Mouse (Mus musculus) urinary bladder, postnatal 36 days (tissue): Measurements from ENCODE around the gene Anxa3.
A peak's percentile ranks its signal among the peaks of the same experiment; 100 is the strongest.

Source experiments
- DNase-seq, 2 experiments: peaks; one replicate each; pipeline ENCODE4 v3.0.0; 2022; ENCODE audit warnings: low spot score in 2 of 2, mixed read lengths in 1 of 2

The Anxa3 gene

DNA sequence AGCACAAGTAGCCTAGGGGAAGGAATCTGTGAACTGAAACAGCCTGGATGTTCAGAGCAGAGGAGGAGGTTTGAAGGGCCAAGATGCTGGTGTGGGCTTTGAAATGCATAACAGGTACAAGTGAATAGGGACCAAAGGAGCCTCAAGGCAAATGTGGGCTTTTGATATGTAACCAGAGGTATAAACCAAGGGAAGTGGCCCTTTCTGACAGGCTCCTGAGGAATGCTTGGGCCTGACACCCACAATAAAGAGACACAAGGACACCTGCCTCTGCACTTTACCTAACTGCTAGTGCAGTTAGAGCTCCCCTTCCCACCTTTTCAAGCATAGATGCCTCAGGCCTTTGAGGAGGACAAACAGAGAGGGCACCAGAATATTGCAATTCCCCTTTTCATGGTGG is 54.8 kb downstream of the Anxa3 start:
- no peak for DNase-seq

- no peak for DNase-seq
Observed at GRCm38 (mm10) chr5:96848386-96848785, 55.2 kb downstream of the Anxa3 start.

DNA sequence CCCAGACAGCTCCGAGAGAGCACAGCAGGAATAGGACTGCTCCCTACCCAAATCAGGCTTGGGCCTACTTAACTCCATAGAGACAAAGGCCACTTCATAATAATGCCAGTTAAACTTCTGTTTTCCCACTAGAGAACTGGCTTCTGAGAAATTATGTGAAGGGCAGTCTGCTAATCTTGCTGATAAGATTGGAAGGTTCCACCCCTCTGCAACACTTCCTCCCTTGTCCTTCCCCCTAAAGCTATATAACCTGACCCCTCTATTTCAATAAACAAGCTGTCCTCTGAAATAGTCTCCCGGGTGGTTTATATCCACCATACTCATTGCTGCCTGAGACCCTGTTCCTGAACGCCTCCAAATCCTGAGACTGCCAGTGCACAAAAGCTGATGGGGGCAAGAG is 56.1 kb downstream of the Anxa3 start:
- DNase-seq, result no peak

DNA sequence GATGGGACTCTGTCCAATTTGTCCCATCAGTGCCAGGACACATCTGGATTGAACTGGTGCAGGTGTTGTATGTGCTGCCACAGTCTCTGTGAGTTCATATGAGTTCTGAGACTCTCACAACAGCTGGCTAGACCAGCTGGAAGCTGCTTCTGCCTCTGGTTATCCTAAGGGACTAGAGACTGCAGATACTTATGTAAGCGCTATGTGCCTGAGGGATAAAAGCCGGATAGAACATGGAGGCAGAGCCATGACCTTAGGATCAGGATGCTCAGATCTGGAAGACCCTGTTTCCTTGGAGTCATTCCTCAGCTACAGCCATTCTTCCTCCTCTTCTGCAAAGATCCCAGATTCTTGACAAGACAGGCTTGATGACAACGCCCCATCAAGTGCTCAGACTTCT is 60.3 kb downstream of the Anxa3 start:
- DNase-seq, result no peak

- no peak for DNase-seq
Observed at GRCm38 (mm10) chr5:96854350-96854749, 61.2 kb downstream of the Anxa3 start.

DNA sequence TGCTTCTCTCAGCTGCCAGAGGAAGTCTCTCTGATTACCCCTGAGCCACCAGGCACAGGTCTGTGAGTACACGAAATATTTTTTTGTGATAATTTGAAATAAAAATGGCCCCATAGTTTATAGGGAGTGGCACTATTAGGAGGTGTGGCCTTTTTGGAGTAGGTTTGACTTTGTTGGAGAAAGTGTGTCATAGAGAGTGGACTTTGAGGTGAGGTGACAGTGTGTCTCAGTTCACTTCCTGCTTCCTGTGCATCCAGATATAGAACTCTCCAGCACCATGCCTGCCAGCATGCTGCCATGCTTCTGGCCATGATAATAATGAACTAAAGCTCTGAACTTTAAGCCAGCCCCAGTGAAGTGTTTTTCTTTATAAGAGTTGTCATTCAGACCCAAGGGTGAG is 66.8 kb downstream of the Anxa3 start:
- no peak for DNase-seq

- no peak for DNase-seq
Observed at GRCm38 (mm10) chr5:96867171-96867570, 74.0 kb downstream of the Anxa3 start.

DNA sequence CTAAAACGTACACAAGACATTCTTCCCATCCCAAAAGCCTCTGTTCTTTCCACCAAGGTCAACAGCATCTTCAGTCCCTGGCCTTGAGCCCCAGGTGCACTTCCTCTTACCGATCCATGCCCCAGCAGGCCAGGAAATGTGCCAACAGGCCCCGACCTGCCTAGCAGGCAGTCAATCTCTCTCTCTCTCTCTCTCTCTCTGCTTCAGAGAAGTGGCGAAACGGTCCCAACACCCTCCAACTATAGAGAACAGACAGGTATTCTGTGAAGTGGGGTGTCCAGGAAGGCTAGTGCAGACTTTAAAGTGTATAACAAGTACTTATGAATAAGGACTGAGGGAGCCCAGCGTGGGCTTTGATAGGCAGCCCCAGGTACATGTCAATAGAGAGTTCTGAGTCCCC is 75.8 kb downstream of the Anxa3 start:
- peak; percentile 51 to 64 for DNase-seq

DNA sequence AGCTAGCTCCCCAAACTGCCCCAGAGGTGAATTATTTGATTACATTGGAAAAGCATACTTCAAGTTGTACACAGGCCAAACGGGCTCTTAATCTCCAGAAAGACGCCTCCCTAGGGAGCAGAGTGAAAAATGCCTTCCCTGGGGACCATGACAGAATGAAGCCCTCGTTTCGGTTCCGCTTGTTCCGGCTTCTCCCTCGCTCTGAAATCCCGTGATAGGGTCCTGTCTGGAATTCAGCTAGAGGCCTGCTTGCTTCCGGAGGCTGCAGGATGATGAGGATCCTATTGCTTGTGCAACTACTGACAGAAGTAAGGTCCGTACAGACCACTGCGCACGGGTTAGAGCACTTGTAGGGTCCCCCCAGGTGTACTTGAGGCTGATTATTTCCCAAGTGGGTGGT is 77.9 kb downstream of the Anxa3 start:
- no peak for DNase-seq

GRCm38 (mm10) chr5:96878178-96878577 is 85.0 kb downstream of the Anxa3 start:
- no peak for DNase-seq

GRCm38 (mm10) chr5:96878851-96879540 is 85.9 kb downstream of the Anxa3 start:
- no peak for DNase-seq

DNA sequence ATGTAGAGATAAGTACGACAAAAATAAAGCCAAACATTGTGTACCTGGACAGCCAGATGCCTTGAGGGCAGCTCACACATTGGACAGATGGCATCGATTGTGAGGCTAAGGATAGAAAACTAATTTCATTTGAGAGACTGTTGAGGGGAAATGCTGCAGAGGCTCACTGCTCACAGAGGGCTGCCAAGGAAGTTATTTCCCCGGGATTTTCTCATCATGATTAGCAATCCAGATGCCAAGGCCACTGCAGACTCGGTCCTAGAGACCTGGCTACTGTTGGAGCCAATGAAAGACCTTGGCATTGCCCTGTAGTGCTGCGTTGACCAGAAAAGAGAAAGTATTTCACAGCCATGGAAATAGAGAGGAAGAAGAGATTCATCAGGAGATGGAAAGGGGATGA is 87.1 kb downstream of the Anxa3 start:
- no peak for DNase-seq

GRCm38 (mm10) chr5:96881118-96881517 is 88.0 kb downstream of the Anxa3 start:
- DNase-seq, result no peak

GRCm38 (mm10) chr5:96881613-96882012 is 88.5 kb downstream of the Anxa3 start:
- no peak for DNase-seq

GRCm38 (mm10) chr5:96885202-96885601 is 92.1 kb downstream of the Anxa3 start:
- no peak for DNase-seq

GRCm38 (mm10) chr5:96888396-96888795 is 95.3 kb downstream of the Anxa3 start:
- DNase-seq, result no peak

DNA sequence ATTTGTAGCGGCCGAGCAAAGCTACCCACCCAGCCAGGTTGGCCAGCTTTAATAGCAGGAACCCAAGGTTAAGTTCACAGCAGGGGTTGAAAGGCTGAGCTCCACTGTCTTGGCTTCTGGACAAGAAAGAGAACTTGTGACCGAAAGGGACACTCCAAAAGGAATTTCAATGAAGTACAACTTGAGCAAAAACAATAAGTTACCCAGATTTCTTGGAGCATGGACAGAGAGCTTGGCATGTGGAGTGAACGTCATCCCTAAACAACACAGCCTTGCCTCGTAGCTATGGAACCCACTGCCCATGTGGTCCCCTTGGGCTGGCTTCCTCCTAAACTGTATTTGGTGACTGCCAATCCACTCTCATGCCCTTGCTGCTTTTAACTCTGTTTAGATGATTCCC is 97.2 kb downstream of the Anxa3 start:
- DNase-seq, result no peak
